Mouse (Mus musculus) ES-Bruce4 (cell line): ENCODE data around the gene Gm49318.

ENCODE experiments used
- CTCF ChIP-seq: IDR thresholded peaks from one replicate; pipeline ENCODE4 v1.8.1; 2011; ENCODE audit warnings: low read depth, low read length
- EP300 ChIP-seq: IDR thresholded peaks from 2 replicates; pipeline ENCODE4 v1.6.1; 2011; ENCODE audit warnings: low read depth, low read length; ENCODE audit not compliant: insufficient read depth
- POLR2A ChIP-seq: IDR thresholded peaks from one replicate; pipeline ENCODE4 v1.8.1; 2011; ENCODE audit warnings: low read length; ENCODE audit not compliant: insufficient read depth

- no peak for TF ChIP-seq CTCF
- TF ChIP-seq EP300: no peak
- no peak for TF ChIP-seq POLR2A
Measured at GRCm38 (mm10) chr9:22087034-22087618, 16.1 kb upstream of the Gm49318 start.
